Mouse (Mus musculus): ENCODE results near the gene Upb1.

DNA sequence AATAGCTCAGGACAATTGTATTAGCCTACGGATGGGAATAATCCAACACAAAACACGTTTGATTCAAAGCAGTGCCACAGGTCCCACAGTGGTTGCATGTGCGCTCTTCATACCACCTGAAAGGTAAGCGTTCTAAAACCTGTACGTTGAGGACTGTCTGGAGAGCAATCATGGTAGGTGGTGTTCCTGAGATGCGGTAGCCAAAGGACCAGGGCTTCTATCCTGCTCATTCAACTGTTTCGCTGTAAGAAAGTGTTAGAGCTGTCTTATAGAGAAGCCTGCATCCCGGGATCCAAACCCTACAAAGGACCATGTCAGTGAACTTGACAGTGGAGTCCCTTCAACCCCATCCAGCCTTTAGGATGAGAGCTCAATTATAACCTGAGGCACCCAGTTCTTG is 49.4 kb downstream of the Upb1 start:
- no peak for TF ChIP-seq CTCF (IDR thresholded peaks at IDR 0.05; ENCODE audit: borderline replicate concordance, control insufficient read depth, extremely low read depth, insufficient read depth, low read length, poor library complexity)
- TF ChIP-seq POLR2A (IDR thresholded peaks at IDR 0.05; ENCODE audit: control insufficient read depth, extremely low read depth, insufficient read depth, low read length, poor library complexity) = no peak
